Mouse (Mus musculus) erythroblast, adult 5-6 weeks (primary cell): ENCODE measurements around the gene Fam193a. TPM values are rescaled to one million over a fixed set of nuclear protein-coding genes. Genes with fewer than 3 reads are reported as not detected.
A peak's percentile ranks its signal among the peaks of the same experiment; 100 is the strongest.

Experiments
- ATAC-seq: replicated peaks from 2 replicates; pipeline ENCODE4 v1.8.0; 2016; ENCODE audit warnings: moderate number of reproducible peaks, mild to moderate bottlenecking, moderate TSS enrichment, inconsistent platforms; ENCODE audit not compliant: poor library complexity, low FRiP score, severe bottlenecking
- total RNA-seq, 2 experiments: library from RNA; stranded (forward) in 1 of 2; stranded (reverse) in 1 of 2; fragments of 150-400 nt in 1 of 2; fragments of 200-764, 138-1000 nt in 1 of 2; gene quantifications; 2 replicates each; pipeline versions ENCODE4 v1.2.3 to v1.2.4; 2015 to 2017; ENCODE audit warnings: low replicate concordance in 2 of 2

Gene Fam193a
- total RNA-seq, 2 experiments from 2014 or later, result 12.5 to 18.1 TPM

- no peak for ATAC-seq
Measured at GRCm38 (mm10) chr5:34439768-34440167, 70.0 kb downstream of the Fam193a start.

DNA sequence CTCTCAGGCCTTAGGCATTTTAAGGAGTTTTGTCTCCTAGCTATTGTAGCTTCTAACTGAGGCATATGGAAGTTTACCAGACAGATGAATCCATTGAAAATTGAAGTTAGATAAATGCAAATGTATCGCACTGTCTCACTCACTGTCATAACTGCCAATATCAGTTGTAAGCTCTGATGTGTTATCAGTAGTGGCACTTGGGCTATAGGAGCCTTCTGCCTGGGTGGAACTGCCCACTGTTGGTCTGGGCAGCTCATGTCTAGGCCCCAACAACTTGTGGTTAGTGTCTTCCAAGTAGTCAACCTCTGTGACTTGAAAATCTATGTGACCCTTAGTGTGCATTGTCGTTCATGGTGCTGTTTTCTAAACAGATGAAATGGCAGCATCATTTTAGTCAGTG is 72.1 kb downstream of the Fam193a start:
- no peak for ATAC-seq

DNA sequence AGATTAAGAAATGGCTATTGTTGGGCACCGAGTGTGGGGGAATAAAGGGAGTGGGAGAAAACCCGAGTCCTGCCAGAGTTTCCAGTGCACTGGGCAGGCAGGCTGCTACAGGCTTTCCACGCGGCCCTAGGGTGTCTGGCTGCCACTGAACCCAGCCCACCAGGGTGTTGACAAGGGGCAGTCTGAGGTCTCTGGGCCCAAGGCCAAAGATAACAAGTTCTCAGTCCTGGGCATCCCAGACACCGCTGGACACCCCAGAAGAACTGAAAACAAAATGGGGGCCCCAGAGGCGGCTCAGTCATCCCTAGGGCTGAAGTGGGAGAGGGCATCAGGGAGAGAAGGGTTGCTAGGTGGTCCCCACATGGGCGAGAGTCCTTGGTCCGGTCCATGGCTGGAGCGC is 76.5 kb downstream of the Fam193a start:
- ATAC-seq, result no peak

GRCm38 (mm10) chr5:34458994-34459393 is 89.3 kb downstream of the Fam193a start:
- no peak for ATAC-seq

GRCm38 (mm10) chr5:34461294-34461693 is 91.6 kb downstream of the Fam193a start:
- ATAC-seq, result no peak

- no peak for ATAC-seq
Measured at GRCm38 (mm10) chr5:34461841-34462240, 92.1 kb downstream of the Fam193a start.

DNA sequence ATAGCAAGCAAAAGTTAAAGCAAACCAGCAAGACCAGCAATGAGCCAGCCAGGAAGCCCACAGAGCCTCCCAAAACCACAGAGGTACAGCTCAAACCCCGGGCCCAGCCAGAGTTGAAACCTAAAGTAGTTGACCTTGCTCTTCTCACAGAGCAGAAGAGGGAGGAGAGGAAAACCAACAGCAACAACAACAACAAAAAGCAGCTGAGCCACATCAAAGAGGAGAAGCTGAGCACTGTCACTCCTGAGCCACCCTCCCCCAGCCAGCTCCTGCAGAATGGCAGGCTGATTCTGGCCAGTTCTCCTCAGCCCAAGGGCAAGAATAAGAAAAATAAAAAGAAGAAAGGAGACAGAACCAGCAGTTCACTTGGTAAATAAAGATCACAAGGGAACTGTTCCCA is 96.3 kb downstream of the Fam193a start:
- ATAC-seq, result no peak

DNA sequence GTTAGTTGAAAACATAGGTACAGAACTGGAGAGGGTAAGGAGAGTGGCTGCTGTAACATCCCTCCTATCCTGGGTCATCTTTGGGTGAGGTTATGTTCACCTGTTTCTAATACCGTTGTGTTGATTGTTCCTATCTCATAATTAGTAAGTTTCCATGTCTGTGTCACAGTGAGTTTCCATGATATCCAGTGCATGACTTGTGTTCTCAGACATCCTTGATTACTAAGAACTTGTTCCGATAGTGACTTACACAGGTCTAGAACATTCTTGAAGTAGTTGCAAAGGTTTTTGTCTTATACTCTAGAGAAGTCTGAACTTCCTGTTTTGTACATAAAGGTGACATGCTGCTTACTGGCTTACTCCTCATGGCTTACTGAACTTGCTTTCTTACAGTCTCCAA is 96.9 kb downstream of the Fam193a start:
- no peak for ATAC-seq

DNA sequence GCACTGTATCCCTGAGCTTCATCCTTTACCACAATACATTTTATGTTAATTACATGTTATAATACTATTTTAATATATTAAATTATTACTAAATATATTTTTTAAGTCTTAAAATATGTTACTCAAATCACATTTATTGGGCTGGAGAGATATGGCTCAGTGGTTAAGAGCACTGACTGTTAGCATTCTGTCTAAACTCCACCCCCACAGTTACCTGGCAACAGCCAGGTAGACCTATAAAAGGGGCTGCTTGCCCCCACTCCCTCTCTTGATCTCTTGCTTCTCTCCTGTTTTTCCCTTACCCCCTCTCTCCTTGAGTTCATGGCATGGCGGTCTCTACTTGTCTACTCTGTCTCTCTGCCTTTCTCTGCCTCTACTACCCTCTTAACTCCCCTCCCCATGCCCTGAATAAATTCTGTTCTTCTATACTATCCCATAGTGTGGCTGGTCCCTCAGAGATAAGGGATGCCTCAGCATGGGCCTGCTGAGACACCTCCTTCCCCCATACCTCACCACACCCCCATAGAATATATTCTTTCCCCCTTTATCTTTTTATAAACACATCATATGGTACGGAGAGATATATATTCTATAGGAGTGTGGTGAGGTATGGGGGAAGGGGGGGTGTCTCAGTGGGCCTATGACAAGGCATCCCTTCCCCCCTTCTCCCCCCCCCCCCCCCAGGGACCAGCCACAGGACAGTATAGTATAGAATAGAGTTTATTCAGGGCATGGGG is 98.5 kb downstream of the Fam193a start:
- peak; percentile 84 for ATAC-seq

DNA sequence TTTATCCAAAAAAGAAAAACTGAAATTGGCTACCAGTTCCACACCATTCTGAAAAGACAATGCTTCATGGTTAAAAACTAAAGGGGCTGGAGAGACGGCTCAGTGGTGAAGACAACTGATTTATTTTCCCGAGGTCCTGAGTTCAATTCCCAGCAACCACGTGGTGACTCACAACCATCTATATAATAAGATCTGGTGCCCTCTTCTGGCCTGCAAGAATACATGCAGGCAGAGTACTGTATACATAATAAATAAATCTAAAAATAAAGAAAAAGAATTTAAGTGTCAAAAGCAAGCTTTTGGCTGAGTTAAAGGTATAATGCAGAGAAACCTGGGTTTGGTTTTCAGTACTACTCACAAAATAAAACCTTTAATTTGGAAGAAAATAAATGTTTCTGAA is 111.2 kb downstream of the Fam193a start:
- ATAC-seq, result no peak

GRCm38 (mm10) chr5:34485731-34486130 is 116.0 kb downstream of the Fam193a start:
- no peak for ATAC-seq

GRCm38 (mm10) chr5:34487320-34488090 is 117.8 kb downstream of the Fam193a start:
- ATAC-seq, result no peak

- no peak for ATAC-seq
Measured at GRCm38 (mm10) chr5:34488741-34489417, 119.1 kb downstream of the Fam193a start.

- no peak for ATAC-seq
Measured at GRCm38 (mm10) chr5:34489418-34489787, 119.7 kb downstream of the Fam193a start.

- no peak for ATAC-seq
Measured at GRCm38 (mm10) chr5:34496745-34497144, 127.0 kb downstream of the Fam193a start.

DNA sequence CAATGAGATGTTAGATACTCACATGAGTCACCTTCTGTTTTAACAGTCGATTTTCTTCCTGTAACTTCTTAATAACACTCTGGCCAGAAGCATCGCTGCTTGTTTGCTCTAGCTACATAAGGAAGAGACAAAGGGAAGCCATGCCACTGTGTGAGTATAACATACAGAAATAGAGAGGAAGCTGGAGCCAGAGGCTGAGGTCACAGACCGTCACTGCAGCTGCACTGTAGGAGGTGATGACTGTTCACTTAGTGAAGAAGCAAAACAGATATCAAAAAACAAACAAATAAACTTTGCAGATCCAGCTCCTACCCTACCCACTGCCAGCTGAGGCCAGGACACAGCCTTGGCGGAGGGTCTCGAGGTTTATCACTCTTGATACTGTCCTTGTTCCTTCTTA is 131.2 kb downstream of the Fam193a start:
- ATAC-seq, result no peak

DNA sequence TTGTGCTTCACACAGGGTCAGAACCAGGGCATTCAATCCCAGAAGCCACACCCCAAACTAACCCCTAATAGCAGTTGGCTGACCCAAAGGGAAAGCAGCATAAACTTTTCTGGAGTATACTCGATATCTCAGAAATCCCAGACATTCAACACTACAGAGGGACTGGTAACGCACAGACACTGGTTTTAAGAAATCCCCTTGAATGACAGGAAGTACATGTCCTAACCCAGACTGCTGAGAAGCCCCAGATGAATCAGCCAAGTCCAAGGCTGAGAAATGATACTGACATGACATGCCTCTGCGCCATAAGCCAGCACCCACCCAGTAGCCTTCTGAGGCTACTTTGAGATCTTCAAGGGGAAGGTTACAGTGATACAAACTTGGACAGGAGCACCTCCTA is 131.9 kb downstream of the Fam193a start:
- ATAC-seq, result no peak

DNA sequence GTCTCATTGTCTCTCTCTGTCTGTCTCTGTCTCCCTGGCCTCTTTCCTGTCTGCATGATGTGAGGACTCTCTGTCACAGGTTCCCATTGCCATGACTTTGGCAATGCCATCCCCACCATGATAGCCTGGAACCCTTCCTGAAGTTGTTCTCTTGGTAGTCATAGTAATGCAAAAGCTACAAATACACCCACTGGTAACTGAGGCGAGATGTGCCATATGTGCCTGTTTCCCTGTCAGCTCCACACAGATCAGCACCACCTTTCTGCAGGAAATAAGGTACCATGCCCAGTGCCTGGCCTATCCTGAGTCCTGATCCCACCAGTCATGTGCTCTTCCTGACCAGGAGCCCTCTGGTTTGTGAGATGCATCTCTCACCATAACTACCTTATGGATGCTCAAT is 132.7 kb downstream of the Fam193a start:
- peak; percentile 33; the same call in 1 of the 2 replicates for ATAC-seq

DNA sequence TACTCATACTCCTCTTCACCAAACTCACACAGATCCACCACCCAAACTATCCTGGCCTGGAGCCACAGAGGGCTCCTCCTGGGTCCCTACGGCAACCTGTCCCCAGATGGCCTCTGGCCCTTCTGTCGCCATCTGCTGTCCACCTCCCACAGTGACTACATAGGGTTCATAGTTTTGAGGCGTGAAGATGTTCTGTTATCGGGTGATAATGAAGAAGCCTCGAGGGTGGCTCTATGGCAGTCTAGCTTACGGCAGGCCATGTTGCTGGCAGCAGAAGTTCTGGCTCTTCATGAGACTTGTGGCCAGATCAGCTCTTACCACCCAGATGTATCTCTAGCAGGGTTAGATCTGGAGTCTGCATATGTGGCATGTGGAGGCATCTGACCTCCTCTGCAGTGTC is 133.1 kb downstream of the Fam193a start:
- ATAC-seq, result peak; percentile 25

- no peak for ATAC-seq
Measured at GRCm38 (mm10) chr5:34512486-34512885, 142.8 kb downstream of the Fam193a start.
